Mouse (Mus musculus) ES-E14 (cell line): ENCODE measurements around the gene Cux1.

Experiments
- HCFC1 ChIP-seq: IDR thresholded peaks from 2 replicates; pipeline ENCODE4 v1.6.1; 2012; ENCODE audit warnings: low read length, inconsistent platforms, borderline replicate concordance; ENCODE audit not compliant: insufficient read depth
- ZC3H11A ChIP-seq: IDR thresholded peaks from 2 replicates; pipeline ENCODE4 v1.6.1; 2012; ENCODE audit warnings: low read depth, mild to moderate bottlenecking, inconsistent platforms, low read length, borderline replicate concordance
- ZNF384 ChIP-seq: IDR thresholded peaks from 2 replicates; pipeline ENCODE4 v1.6.1; 2012; ENCODE audit warnings: low read depth, low read length, inconsistent platforms

DNA sequence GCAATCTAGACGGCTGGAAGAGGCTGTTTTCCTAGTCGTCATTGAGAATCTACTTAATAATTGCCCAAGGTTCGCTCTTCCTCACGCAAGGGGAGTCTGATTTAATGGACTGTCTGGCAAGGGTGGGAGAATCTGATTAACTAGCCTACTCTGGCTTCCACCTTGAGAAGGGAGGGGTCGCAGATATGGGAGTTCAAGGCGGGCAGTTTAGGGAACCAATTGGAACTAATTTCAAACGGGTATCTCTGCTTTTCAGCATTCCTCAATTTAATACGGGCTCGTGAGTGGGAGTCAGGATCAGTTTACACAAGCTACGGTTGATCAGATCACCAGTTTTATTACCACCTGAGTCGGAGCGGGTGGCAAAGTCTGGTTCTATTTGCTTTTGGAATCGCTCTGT lies 14.3 kb upstream of the Cux1 start:
- TF ChIP-seq ZNF384: no peak
- TF ChIP-seq HCFC1: no peak
- TF ChIP-seq ZC3H11A: no peak
